Mouse (Mus musculus) forebrain, embryonic 15.5 days (tissue): ENCODE data around the gene AI413582. TPM values are rescaled to one million over a fixed set of nuclear protein-coding genes. Genes with fewer than 3 reads are reported as not detected.
A peak's percentile ranks its signal among the peaks of the same experiment; 100 is the strongest.

ENCODE experiments used
- ATAC-seq: fragments of 200-750 bp; cut with Nextera tagmentation; replicated peaks from 2 replicates; pipeline ENCODE4 v1.8.0; 2017; ENCODE audit warnings: mild to moderate bottlenecking, moderate TSS enrichment, moderate library complexity
- H3K27ac ChIP-seq: fragments of 300-500 bp; sonication (generic); replicated peaks from 2 replicates; pipeline ENCODE4 v1.5.1; 2015; ENCODE audit warnings: mild to moderate bottlenecking, inconsistent platforms
- H3K27me3 ChIP-seq: fragments of 300-500 bp; sonication (generic); 2 replicates; pipeline ENCODE4 v1.6.1; 2015; ENCODE audit warnings: inconsistent platforms
- H3K36me3 ChIP-seq: fragments of 300-500 bp; sonication (generic); 2 replicates; pipeline ENCODE4 v1.6.1; 2015; ENCODE audit warnings: mild to moderate bottlenecking, inconsistent platforms
- H3K4me1 ChIP-seq: fragments of 300-500 bp; sonication (generic); 2 replicates; pipeline ENCODE4 v1.6.1; 2015; ENCODE audit warnings: inconsistent platforms
- H3K4me2 ChIP-seq: fragments of 300-500 bp; sonication (generic); replicated peaks from 2 replicates; pipeline ENCODE4 v1.6.1; 2015; ENCODE audit warnings: mild to moderate bottlenecking, inconsistent platforms
- H3K4me3 ChIP-seq: fragments of 300-500 bp; sonication (generic); 2 replicates; pipeline ENCODE4 v1.5.1; 2015; ENCODE audit warnings: mild to moderate bottlenecking, inconsistent platforms
- H3K9ac ChIP-seq: fragments of 300-500 bp; sonication (generic); replicated peaks from 2 replicates; pipeline ENCODE4 v1.6.1; 2015; ENCODE audit warnings: mild to moderate bottlenecking, inconsistent platforms
- H3K9me3 ChIP-seq: fragments of 300-500 bp; sonication (generic); 2 replicates; pipeline ENCODE4 v1.6.1; 2016; ENCODE audit warnings: inconsistent platforms
- WGBS: fragments of 180-500 bp; shearing (Covaris S2); methylation state at CpG from one replicate; pipeline ENCODE4 v1.1.7; 2015; ENCODE audit warnings: mixed read lengths; 5-methylcytosine and 5-hydroxymethylcytosine counted together
- polyA plus RNA-seq: library from polyadenylated mRNA; unstranded; fragments of >200 nt; fragmentation: Nextera tagmentation; extraction: Ambion mirVana; gene quantifications from 2 replicates; pipeline ENCODE4 v1.2.1, GENCODE M21; 2015

The AI413582 gene
- polyA plus RNA-seq, 1 experiment from 2014 or later: 34.8 TPM

- Histone ChIP-seq H3K27ac (no peak overlapping the region), H3K36me3 (no peaks in the 10 kb centered on the region), H3K4me2 (no peak overlapping the region), H3K9ac (no peak overlapping the region), H3K27me3 (no peaks in the 10 kb centered on the region), H3K9me3 (no peaks in the 10 kb centered on the region), H3K4me3 (no peak overlapping the region), H3K4me1 (no peaks in the 10 kb centered on the region)
- ATAC-seq: no peak
- 82% methylated on average over 6 of the region's 6 CpGs for WGBS
Measured at GRCm38 (mm10) chr17:27527188-27527587, 38.4 kb downstream of the AI413582 start.

DNA sequence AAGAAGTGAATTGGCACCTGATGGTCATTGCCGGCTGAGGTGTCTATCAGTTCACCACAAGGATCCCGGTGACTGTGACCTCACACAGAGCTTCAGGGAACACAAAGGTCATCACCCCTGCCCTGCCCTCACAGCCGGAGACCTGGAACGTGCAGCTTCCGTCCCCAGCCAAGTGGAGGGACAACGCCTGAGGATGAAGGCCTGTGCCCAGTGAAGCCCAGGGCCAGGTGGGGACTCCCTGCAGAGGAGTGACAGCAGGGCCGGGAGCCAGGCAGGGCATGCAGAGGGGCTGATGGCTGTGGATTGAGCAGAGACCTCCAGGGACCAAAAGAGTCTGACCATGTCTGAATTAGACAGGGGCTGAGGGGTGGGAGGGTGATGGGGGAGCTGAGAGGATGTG is 42.4 kb downstream of the AI413582 start:
- no peak overlapping the region for H3K4me3 ChIP-seq
- 69% methylated on average over 7 of the region's 7 CpGs for WGBS

DNA sequence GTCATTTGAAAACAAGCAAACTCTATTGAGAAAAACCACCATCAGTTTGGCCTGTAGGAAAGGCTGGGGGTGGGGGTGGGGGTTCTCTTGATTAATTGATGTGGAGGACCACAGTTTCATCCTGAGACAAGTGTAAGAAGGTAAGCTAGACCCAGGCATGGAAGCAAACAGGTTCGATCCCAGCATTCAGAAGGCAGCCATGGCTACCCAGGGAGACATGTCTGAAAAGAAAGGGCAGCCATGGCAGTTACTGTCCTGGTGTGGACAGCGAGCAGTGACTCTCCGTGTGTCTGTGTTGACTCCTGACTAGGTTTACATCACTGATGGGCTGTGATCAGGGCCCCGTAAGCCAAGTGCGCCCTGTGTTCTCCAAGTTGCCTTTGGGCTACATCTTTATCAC is 44.3 kb downstream of the AI413582 start, which contains the start of gene Grm4:
TSS of gene Grm4 (minus strand) at position 101 of the 400 bp plus-strand sequence.
- Histone ChIP-seq H3K4me2 (peak within 1 kb of the TSS; percentile 34), H3K9me3 (no peaks in the 10 kb centered on the region), H3K27me3 (peaks cover 19% of the 10 kb centered on the region), H3K4me1 (peaks cover 19% of the 10 kb centered on the region), H3K4me3 (no peak within 1 kb of the TSS), H3K9ac (no peak within 1 kb of the TSS), H3K36me3 (no peaks in the 10 kb centered on the region), H3K27ac (no peak within 1 kb of the TSS)
- 78% methylated on average over 5 of the region's 5 CpGs for WGBS
- no peak for ATAC-seq

More for the DNA sequence above, 42.4 kb downstream of the AI413582 start:
- no peaks in the 10 kb centered on the region for H3K9me3 ChIP-seq
- H3K27me3 ChIP-seq: peaks cover 19% of the 10 kb centered on the region
- ATAC-seq: no peak
- peaks cover 14% of the 10 kb centered on the region for H3K4me1 ChIP-seq
- H3K4me2 ChIP-seq: no peak overlapping the region
- no peaks in the 10 kb centered on the region for H3K36me3 ChIP-seq
- no peak overlapping the region for H3K27ac ChIP-seq
- H3K9ac ChIP-seq: no peak overlapping the region

DNA sequence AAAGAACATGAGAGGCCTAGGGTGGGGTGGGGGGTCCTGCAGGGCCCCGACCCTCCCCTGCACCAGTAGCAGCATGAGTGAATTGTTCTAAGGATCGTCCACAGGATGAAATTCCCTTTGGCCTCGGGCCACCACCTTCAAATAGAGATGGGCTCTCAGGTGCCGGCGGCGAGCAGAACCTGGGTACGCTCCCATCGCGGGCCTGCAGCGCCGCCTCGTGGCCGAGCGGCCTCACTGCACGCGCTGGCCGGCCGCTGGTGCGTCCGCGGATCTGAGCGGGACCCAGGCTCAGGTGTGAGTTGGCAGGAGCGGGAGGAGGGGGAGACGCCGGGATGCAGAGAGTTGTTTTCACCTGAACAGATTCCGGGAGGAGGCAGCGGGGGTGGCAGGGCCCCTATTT is 45.0 kb downstream of the AI413582 start:
- H3K36me3 ChIP-seq: no peaks in the 10 kb centered on the region
- peak overlapping the region; percentile 34 for H3K4me2 ChIP-seq
- WGBS: under 1% methylated on average over 23 of the region's 27 CpGs
- H3K4me1 ChIP-seq: peaks cover 19% of the 10 kb centered on the region
- H3K9ac ChIP-seq: no peak overlapping the region
- ATAC-seq: 0 out of 2 replicates have a peak, but pooled peaks have one; percentile 40
- no peak overlapping the region for H3K27ac ChIP-seq
- H3K27me3 ChIP-seq: peaks cover 19% of the 10 kb centered on the region
- no peak overlapping the region for H3K4me3 ChIP-seq
- no peaks in the 10 kb centered on the region for H3K9me3 ChIP-seq

- Histone ChIP-seq H3K36me3 (no peaks in the 10 kb centered on the region), H3K9me3 (no peaks in the 10 kb centered on the region), H3K27me3 (peaks cover 34% of the 10 kb centered on the region), H3K27ac (no peak overlapping the region), H3K9ac (no peak overlapping the region), H3K4me3 (no peak overlapping the region), H3K4me1 (peaks cover 21% of the 10 kb centered on the region), H3K4me2 (no peak overlapping the region)
- no peak for ATAC-seq
- WGBS: 28% methylated on average over 15 of the region's 15 CpGs
Measured at GRCm38 (mm10) chr17:27518700-27519595, 46.6 kb downstream of the AI413582 start.

DNA sequence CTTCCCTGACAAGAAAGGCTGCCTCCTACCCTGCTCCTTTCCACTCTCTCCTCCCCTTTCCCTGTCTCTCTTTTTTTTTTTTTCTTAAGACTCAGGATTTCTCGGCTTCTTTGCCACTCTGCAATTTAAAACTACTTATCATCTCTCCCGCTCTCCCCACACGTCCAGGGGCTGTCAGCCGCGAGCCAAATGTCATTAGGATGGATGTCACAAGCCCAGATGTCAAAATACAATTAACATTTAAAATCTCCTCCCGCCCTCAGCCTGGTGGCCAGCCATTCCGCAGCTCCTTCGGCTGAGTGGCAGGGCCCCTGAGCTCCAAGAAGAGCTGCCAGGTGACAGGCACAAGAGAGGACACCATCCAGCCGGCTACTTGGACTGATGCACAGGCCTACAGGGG is 47.3 kb downstream of the AI413582 start:
- 7% methylated on average over 9 of the region's 9 CpGs for WGBS
- no peaks in the 10 kb centered on the region for H3K9me3 ChIP-seq
- H3K4me2 ChIP-seq: no peak overlapping the region
- H3K4me1 ChIP-seq: peaks cover 26% of the 10 kb centered on the region
- H3K4me3 ChIP-seq: no peak overlapping the region
- no peak overlapping the region for H3K9ac ChIP-seq
- H3K27ac ChIP-seq: no peak overlapping the region
- no peaks in the 10 kb centered on the region for H3K36me3 ChIP-seq
- ATAC-seq: no peak
- peaks cover 39% of the 10 kb centered on the region for H3K27me3 ChIP-seq

- H3K9me3 ChIP-seq: no peaks in the 10 kb centered on the region
- WGBS: 28% methylated on average over 27 of the region's 27 CpGs
- H3K27me3 ChIP-seq: peaks cover 43% of the 10 kb centered on the region
- ATAC-seq: 0 out of 2 replicates have a peak, but pooled peaks have one; percentile 11
- H3K9ac ChIP-seq: no peak overlapping the region
- peak overlapping the region; percentile 79 for H3K4me2 ChIP-seq
- peaks cover 35% of the 10 kb centered on the region for H3K4me1 ChIP-seq
- H3K4me3 ChIP-seq: peak overlapping the region; percentile 53; the same call in 1 of the 2 replicates
- no peak overlapping the region for H3K27ac ChIP-seq
- no peaks in the 10 kb centered on the region for H3K36me3 ChIP-seq
Measured at GRCm38 (mm10) chr17:27513916-27514762, 51.4 kb downstream of the AI413582 start.

Other genes starting within 250 kb of the AI413582 start
- gene Grm4, start 44.4 kb downstream of the AI413582 start, polyA plus RNA-seq: 2.4 and 3.0 TPM in 2 replicates
- gene Hmga1, start 9.3 kb downstream of the AI413582 start, polyA plus RNA-seq: 106 and 121 TPM in 2 replicates
- 273 and 295 TPM in 2 replicates for gene Nudt3, start 57.7 kb upstream of the AI413582 start, polyA plus RNA-seq
- not detected in 2 replicates for gene RPS10-NUDT3, start 69.5 kb upstream of the AI413582 start, polyA plus RNA-seq
- 578 and 580 TPM in 2 replicates for gene Rps10, start 70.9 kb upstream of the AI413582 start, polyA plus RNA-seq
- 31.9 and 32.1 TPM in 2 replicates for gene Pacsin1, start 89.8 kb upstream of the AI413582 start, polyA plus RNA-seq
- gene Spdef, start 163.2 kb upstream of the AI413582 start, polyA plus RNA-seq: 0.49 and 0.51 TPM in 2 replicates